Mouse (Mus musculus): ENCODE results near the gene Creld2. TPM values are rescaled to one million over a fixed set of nuclear protein-coding genes. Genes with fewer than 3 reads are reported as not detected.

Creld2 gene
- polyA plus RNA-seq, 1 experiment, result 24.4 TPM

DNA sequence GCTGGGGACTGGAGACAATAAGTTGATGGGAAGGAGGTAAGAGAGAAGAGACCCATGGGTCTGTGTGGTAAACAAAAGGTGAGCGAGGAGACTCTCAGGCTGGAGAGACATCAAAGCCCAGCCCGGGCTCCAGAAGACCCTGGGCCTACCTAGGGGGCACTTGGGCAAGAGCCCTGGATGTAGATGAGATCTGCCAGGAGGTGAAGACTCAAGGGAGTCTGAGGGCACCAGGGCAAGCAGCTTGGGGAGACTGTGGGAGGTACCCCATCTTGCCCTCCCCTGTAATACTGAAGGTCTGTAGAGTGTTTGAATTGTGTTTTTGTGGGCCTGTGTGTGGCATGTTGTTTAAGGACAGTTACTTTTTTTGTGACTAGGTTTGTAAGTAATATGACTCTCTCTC, 39.3 kb downstream of the Creld2 start:
- H3K4me3 ChIP-seq (ENCODE audit: insufficient read depth, low read length), result no peak overlapping the region
- peaks cover 29% of the 10 kb centered on the region for H3K4me1 ChIP-seq (ENCODE audit: control insufficient read depth, insufficient read depth, low read length)
- no peak overlapping the region for H3K27ac ChIP-seq (ENCODE audit: insufficient read depth, low read depth, low read length)
- no peak for TF ChIP-seq CTCF (IDR thresholded peaks at IDR 0.05; ENCODE audit: low read depth, low read length)
- no peak for TF ChIP-seq POLR2A (IDR thresholded peaks at IDR 0.05; ENCODE audit: borderline replicate concordance, low read depth, low read length)

DNA sequence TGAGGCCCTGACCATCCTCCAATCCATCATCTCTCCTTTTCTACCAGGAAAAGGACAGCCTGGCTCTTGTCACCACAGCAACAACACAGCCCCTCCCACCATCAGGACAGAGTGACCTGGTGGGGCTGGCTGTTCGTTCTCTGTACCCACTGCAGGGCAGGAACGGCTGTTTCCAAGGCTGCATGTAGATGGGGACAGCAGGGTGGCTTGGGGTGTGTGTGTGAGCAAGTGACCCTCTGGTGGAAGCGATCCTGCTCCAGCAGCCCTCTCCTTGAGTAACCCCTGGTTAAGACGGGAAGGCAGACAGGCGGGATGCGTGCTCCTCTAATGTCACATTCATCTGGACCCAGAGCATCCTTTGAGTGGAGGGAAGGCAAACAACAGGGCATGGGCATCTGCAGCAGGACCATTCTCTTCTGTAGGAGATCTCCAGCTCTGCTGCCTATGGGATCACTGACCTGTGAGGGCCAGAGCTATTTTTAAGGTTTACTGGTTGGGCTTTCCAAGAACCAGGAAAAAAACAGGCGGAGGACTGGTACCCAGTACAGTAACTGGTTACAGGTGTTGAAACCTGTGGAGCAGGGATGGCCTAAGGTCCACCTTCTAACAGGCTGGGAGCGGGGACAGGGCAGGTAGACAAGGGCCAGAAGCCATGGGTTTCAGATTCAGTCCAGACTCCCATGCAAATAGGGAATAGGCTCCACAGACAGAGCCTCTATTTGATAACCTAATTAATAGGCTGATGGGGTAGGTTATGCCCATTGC, 39.9 kb downstream of the Creld2 start:
- no peak overlapping the region for H3K4me3 ChIP-seq (ENCODE audit: insufficient read depth, low read length)
- H3K4me1 ChIP-seq (ENCODE audit: control insufficient read depth, insufficient read depth, low read length), result peaks cover 27% of the 10 kb centered on the region
- TF ChIP-seq CTCF (IDR thresholded peaks at IDR 0.05; ENCODE audit: low read depth, low read length) (no peak), POLR2A (IDR thresholded peaks at IDR 0.05; ENCODE audit: borderline replicate concordance, low read depth, low read length) (no peak)
- H3K27ac ChIP-seq (ENCODE audit: insufficient read depth, low read depth, low read length), result no peak overlapping the region

DNA sequence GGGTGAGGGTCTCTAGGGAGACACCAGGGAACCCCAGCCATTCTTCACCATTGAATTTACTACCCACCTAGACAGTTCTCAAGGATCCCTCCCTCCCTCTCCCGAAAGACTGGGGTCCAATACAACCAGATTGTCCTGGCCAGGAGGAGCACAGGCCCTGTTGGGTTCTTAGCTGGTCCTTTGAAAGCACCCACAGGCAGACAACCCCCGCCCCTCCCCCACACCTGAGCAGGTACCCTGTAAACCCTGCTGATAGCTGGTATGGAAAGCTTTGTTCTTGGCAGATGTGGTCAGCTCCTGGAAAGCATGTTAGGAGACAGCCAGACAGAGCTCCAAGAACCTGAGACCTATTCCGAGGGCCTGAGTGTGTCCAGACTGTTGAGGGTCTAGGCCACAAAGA, 41.3 kb downstream of the Creld2 start:
- H3K4me1 ChIP-seq (ENCODE audit: control insufficient read depth, insufficient read depth, low read length), result peaks cover 24% of the 10 kb centered on the region
- no peak overlapping the region for H3K27ac ChIP-seq (ENCODE audit: insufficient read depth, low read depth, low read length)
- no peak overlapping the region for H3K4me3 ChIP-seq (ENCODE audit: insufficient read depth, low read length)
- no peak for TF ChIP-seq POLR2A (IDR thresholded peaks at IDR 0.05; ENCODE audit: borderline replicate concordance, low read depth, low read length)

DNA sequence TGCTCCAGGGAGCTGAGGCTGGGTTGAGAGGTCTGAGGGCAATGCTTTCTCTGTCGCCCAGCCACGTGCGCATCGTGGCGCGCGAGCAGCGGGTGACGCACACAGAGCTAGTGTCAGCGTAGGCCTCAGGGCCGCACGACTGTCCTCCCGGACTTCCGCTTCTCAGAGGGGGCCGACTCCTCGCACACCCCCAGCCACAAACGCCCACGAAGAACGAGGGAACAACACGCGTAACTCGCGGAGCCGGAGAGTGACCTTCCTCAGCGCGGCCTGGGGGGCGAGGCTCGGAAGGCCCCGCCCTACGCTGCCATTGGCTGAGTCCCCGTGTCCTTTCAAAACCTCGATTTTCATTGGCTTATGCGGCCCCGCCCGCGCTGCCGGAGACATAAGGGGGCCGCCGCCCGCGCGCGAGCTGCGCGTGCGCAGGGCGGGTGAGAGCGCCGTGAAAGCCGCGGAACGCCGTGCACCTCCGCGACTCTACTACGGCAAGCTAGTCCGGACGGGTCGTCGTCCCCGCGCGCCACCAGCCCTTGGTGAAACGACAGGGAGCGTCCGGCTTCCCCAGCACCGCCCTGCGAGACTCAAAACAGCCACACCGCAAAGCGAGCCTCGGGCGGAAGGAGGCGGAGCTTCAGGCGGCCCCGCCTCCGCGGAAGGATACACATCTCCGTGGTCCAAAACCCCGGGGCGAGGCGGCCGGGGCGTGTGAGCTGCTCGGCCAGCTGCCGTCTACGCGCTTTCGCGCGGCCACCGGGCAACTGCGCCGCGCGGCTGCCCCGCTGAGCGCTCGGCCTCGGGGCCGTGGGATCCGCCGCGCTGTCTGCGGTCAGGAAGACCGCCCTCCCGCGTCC, 42.6 kb downstream of the Creld2 start, which contains the start of gene Pim3:
Pim3 (plus strand) TSS at position 415 of the 851 bp plus-strand sequence.
- H3K4me1 ChIP-seq (ENCODE audit: control insufficient read depth, insufficient read depth, low read length), result peaks cover 21% of the 10 kb centered on the region
- TF ChIP-seq POLR2A (IDR thresholded peaks at IDR 0.05; ENCODE audit: borderline replicate concordance, low read depth, low read length), result peak; percentile 72; the same call in 1 of the 2 replicates
- TF ChIP-seq CTCF (IDR thresholded peaks at IDR 0.05; ENCODE audit: low read depth, low read length), result no peak
- H3K27ac ChIP-seq (ENCODE audit: insufficient read depth, low read depth, low read length), result peak within 1 kb of the TSS; percentile 97
- peak within 1 kb of the TSS; percentile 97 for H3K4me3 ChIP-seq (ENCODE audit: insufficient read depth, low read length)

DNA sequence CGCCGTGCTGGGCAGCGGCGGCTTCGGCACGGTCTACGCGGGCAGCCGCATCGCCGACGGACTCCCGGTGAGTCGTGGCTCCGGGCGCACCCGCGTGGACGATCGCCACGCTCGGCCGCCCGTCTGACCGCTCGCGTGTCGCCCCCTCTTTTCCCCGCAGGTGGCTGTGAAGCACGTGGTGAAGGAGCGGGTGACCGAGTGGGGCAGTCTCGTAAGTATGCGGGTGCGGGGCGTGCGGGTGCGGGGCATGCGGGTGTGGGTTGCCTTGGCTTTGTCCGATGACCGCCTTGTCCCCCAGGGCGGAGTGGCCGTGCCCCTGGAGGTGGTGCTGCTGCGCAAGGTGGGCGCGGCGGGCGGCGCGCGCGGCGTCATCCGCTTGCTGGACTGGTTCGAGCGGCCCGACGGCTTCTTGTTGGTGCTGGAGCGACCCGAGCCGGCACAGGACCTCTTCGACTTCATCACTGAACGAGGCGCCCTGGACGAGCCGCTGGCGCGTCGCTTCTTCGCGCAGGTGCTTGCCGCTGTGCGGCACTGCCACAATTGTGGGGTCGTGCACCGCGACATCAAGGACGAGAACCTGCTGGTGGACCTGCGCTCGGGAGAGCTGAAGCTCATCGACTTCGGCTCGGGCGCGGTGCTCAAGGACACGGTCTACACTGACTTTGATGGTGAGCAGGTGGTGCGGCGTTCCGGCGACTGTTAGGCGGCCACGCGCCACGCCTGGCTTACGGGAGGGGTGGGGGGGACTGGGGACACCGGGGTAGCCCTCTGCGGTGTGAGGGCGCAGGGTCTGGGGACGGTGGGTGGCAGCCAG, 43.6 kb downstream of the Creld2 start:
- TF ChIP-seq CTCF (IDR thresholded peaks at IDR 0.05; ENCODE audit: low read depth, low read length), result no peak
- no peak for TF ChIP-seq POLR2A (IDR thresholded peaks at IDR 0.05; ENCODE audit: borderline replicate concordance, low read depth, low read length)
- Histone ChIP-seq H3K27ac (ENCODE audit: insufficient read depth, low read depth, low read length) (peak overlapping the region; percentile 97), H3K4me1 (ENCODE audit: control insufficient read depth, insufficient read depth, low read length) (peaks cover 27% of the 10 kb centered on the region), H3K4me3 (ENCODE audit: insufficient read depth, low read length) (peak overlapping the region; percentile 97)

DNA sequence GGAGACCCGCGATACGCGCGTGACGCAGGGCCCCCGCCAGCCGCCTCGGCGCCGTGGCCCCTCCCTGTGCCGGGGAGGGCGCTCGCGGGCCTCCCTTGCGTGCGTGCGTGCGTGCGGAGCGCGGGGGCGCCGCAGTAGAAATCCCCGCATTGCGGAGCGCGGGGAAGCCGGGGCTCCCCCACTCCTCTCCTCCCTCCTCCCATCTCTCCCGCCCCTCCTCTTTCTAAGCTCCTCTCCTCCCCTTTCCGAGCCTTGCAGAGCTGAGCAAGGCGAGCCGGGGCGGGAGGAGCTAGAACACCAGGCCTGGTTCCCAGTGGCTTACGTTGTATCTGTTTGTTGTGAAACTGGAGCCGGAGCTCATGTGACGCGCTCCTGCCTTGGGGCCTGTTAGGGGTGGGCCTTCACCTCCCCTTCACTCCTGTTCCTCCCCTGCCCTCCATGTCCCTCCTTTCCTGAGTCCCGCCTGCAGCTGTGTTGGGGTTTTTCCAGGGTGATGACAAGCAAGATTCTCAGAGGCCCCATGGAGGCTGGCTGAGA, 44.3 kb downstream of the Creld2 start:
- peak overlapping the region; percentile 97 for H3K27ac ChIP-seq (ENCODE audit: insufficient read depth, low read depth, low read length)

DNA sequence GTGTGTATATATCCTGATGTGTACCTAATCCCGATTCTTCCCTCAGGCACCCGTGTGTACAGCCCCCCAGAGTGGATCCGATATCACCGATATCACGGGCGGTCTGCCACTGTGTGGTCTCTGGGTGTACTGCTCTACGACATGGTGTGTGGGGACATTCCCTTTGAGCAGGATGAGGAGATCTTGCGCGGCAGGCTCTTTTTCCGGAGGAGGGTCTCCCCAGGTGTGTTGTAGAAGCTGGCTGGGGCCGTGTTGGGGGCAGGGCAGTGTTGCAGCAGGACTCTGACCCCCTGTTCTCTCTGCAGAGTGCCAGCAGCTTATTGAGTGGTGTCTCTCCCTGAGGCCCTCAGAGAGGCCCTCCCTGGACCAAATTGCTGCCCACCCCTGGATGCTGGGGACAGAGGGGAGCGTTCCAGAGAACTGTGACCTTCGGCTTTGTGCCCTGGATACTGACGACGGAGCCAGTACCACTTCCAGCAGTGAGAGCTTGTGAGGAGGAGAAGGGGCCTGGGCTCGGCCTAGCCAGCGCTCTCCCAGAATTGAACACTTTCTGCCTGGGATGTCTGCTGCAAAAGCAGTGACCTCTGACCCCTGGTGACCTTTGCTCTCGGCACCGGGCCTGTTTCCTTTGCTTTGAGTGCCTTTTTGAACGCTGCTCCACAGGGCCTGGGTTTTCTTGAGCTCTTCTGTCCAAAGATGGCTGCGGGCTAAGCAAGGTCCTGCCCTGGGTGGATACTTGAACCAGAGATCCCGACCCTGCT, 45.0 kb downstream of the Creld2 start:
- Histone ChIP-seq H3K27ac (ENCODE audit: insufficient read depth, low read depth, low read length) (peak overlapping the region; percentile 97), H3K4me1 (ENCODE audit: control insufficient read depth, insufficient read depth, low read length) (peaks cover 30% of the 10 kb centered on the region), H3K4me3 (ENCODE audit: insufficient read depth, low read length) (peak overlapping the region; percentile 97)
- TF ChIP-seq POLR2A (IDR thresholded peaks at IDR 0.05; ENCODE audit: borderline replicate concordance, low read depth, low read length) (no peak), CTCF (IDR thresholded peaks at IDR 0.05; ENCODE audit: low read depth, low read length) (no peak)

More for the DNA sequence above, 44.3 kb downstream of the Creld2 start:
- peaks cover 30% of the 10 kb centered on the region for H3K4me1 ChIP-seq (ENCODE audit: control insufficient read depth, insufficient read depth, low read length)
- TF ChIP-seq CTCF (IDR thresholded peaks at IDR 0.05; ENCODE audit: low read depth, low read length) (no peak), POLR2A (IDR thresholded peaks at IDR 0.05; ENCODE audit: borderline replicate concordance, low read depth, low read length) (no peak)
- peak overlapping the region; percentile 97 for H3K4me3 ChIP-seq (ENCODE audit: insufficient read depth, low read length)

DNA sequence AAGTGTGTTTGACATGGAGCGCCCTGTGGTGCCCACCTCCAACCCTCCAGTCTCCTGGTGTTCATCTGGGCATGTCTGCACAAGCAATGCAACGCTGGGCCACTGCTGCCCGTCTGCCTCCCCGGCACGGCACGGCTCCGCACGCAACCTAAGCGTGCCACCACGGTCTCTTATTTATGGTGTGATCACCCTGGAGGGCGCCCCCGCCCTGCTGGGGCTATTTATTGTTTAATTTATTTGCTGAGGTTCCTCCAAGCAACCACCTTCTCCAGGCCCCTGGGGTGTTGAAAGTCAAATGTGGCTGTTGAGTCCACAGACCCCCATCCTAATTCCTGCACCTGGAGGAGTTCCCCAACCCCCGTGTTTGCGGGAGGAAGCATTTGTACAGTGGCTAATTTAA, 45.6 kb downstream of the Creld2 start:
- H3K4me1 ChIP-seq (ENCODE audit: control insufficient read depth, insufficient read depth, low read length), result peaks cover 33% of the 10 kb centered on the region
- no peak overlapping the region for H3K27ac ChIP-seq (ENCODE audit: insufficient read depth, low read depth, low read length)
- no peak overlapping the region for H3K4me3 ChIP-seq (ENCODE audit: insufficient read depth, low read length)
- no peak for TF ChIP-seq CTCF (IDR thresholded peaks at IDR 0.05; ENCODE audit: low read depth, low read length)
